Mouse (Mus musculus): ENCODE measurements around the gene Cdh4. TPM values are rescaled to one million over a fixed set of nuclear protein-coding genes. Genes with fewer than 3 reads are reported as not detected.

Gene Cdh4
- total RNA-seq, 2 experiments from 2014 or later, result 19.0 to 31.0 TPM

DNA sequence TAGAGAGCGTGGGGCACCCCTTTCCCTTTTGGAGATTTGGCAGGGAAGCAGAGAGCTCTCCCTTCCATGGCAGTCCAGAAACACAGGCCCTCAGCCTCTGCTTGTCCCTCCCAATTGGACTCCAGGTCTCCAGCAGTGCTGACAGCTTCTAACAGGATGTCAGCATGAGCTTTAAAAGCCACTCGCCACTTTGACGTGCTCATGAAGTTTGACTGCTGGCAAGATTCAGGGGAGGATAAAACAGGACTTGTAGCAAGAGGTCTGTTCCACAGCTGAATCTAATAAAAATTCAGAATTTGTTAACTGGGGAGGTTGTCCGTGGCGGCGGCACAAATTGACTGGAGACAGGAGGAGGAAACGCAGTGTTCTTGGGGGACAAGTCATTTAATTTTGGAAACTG is 358.8 kb downstream of the Cdh4 start:
- intact Hi-C loops (cut with DNase I), result no loop called here
- DNase-seq (ENCODE audit: low spot score in 2 of 2), result no peak

GRCm38 (mm10) chr2:179802411-179802810 is 360.2 kb downstream of the Cdh4 start:
- intact Hi-C loops (cut with DNase I), result no loop called here
- no peak for DNase-seq (ENCODE audit: low spot score in 2 of 2)

DNA sequence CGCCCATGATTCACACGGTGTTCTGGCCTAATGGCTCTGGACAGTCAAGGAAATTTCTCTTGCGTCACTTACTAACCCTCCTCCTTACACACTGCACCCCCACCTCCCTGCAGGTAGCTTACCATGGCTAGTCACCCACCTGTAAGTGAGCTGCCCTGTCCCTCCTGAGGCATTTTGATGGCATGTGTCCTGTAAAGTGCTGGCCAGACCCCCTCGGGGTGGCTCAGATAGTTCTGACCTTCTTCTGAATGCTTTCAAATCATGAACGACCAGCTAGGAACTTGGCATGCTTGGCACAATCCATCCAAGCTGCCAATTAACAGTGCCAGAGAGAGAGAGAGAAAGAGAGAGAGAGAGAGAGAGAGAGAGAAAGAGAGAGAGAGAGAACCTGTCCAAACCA is 368.9 kb downstream of the Cdh4 start:
- intact Hi-C loops (cut with DNase I), result no loop called here
- DNase-seq (ENCODE audit: low spot score in 2 of 2), result no peak

DNA sequence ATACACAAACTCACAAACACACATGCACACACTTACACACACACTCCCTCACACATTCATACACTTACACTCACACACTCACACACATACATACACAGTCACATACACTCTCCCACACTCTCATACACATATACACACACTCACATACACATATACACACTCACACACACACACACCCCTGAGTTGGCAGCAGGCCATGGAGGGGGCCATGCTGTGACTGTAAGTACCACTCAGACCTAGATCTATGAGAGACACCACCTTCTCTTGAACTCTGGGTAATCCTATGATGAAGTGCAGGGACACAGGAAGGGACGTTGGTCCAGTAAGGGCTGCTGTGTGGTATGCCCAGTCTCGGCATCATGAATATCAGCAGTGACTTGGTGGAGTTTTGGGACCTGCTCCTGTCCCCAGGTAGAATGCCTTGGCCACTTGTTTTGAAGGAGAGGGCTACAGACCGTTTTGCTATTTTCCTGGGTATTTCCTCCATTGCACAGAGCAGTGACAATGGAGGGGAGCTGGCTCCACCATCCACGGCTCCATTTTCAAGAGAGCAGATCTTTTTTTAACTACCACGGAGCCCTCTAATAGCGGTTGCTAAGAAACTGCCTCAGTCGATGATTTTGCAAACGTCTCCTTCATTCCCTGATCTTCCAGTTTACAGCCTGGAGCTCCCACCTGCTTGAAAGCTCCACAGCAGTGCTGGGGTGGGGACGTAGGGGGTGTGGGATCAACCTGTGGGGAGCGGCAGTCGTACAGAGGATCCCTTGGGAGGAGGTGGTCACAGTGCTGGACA is 371.0 kb downstream of the Cdh4 start:
- intact Hi-C loops (cut with DNase I), result no loop called here
- DNase-seq (ENCODE audit: low spot score in 2 of 2), result peak in 1 of 2 experiments; percentile 20

DNA sequence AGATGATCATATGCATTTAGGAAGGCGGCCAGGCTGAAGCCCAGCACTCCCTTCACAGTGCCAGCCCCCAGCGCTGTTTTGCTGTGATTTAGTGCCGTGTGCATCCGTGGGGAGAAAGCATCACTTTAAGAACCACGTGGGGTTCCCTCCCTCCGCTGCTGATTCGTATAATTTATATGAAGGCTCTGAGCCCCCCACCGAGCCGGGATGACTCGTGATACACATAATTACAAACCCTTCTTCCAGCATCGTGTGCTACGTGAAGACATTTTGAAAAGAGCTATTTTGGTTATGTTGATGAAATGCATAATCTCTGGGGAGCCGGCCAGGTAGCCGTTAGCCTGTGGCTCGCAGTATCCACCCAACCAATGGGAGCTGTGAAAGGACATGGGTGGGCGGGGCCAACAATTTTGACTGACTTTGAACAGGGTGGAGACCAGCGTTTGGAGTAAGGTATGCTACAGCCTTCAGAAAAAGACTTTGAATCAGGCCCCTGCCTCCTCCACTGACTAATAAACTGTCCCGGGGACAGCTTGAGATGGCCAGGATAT is 382.6 kb downstream of the Cdh4 start:
- intact Hi-C loops (cut with DNase I), result no loop called here
- DNase-seq (ENCODE audit: low spot score in 2 of 2), result peak; percentile 67 to 70

DNA sequence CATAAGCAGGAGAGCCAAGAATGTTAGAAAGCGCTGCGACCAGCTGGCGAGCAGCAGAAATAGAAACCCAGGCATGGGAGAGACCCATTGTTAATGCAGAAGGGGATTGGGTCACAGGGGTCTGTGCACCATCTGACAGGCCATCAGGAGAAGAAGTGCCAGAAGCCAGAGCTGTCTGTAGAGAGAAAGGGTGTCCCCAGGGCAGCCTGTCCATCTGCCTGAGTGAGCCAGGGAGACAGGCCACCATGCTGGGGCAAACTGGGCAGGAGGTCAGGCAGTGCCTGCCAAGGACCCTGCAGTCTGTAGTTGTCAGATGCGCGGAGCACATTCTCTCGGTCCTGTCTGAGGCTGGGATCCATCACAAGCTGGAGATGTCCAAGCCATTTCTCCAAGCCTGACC is 386.7 kb downstream of the Cdh4 start:
- no peak for DNase-seq (ENCODE audit: low spot score in 2 of 2)
- intact Hi-C loops (cut with DNase I), result no loop called here

- DNase-seq (ENCODE audit: low spot score in 2 of 2), result no peak
These were observed 387.7 kb downstream of the Cdh4 start for GRCm38 (mm10) chr2:179829972-179830371.

GRCm38 (mm10) chr2:179834892-179835291 is 392.7 kb downstream of the Cdh4 start:
- intact Hi-C loops (cut with DNase I), result no loop called here
- no peak for DNase-seq (ENCODE audit: low spot score in 2 of 2)

More at GRCm38 (mm10) chr2:179829972-179830371, 387.7 kb downstream of the Cdh4 start:
- intact Hi-C loops (cut with DNase I), result loop anchor here (1.0 kb wide), 1 partner anchor 43 kb away; no protein-coding TSS in a partner anchor

DNA sequence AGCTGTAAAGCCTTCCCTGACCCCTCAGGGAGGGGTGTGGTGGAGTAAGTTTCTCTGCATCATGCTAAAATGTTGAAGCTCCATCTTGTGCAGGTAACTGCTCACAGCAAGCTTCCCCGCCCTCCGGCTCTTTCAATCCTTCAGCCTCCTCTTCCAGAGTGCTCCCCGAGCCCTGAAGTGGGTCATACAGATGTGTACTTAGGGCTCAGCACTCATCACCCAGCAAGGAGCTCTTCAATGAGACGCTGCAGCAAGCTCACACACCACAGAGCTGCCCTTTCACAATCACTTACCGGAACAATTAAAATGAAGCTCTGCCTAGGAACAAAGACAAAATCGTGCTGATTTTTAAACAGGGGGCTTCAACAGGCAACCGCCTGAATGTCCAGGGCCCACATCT is 393.3 kb downstream of the Cdh4 start:
- intact Hi-C loops (cut with DNase I), result no loop called here
- no peak for DNase-seq (ENCODE audit: low spot score in 2 of 2)

DNA sequence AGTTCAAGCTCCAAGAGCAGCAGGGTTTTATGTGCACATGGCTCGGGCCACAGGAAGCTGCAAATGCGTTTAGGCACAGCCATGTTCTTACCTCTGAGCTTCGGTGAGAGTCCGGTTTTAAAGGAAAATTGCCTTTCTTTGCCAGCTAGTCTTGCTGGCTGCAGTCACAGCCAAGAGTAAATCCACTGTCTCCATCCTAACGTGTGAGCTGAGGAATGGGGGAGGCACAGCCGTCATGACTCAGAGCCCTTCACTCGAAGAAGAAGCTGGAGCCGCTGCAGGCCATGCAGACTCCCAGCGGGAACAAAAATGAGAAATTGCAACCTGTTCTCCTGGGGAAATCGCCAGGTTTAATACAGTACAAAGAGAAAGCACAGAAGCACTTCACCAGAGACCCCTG is 395.0 kb downstream of the Cdh4 start:
- intact Hi-C loops (cut with DNase I), result no loop called here
- DNase-seq (ENCODE audit: low spot score in 2 of 2), result peak; percentile 54 to 58

GRCm38 (mm10) chr2:179838036-179838435 is 395.8 kb downstream of the Cdh4 start:
- no peak for DNase-seq (ENCODE audit: low spot score in 2 of 2)
- intact Hi-C loops (cut with DNase I), result no loop called here

- no peak for DNase-seq (ENCODE audit: low spot score in 2 of 2)
- intact Hi-C loops (cut with DNase I), result no loop called here
These were observed 400.6 kb downstream of the Cdh4 start for GRCm38 (mm10) chr2:179842610-179843389.

GRCm38 (mm10) chr2:179849732-179850131 is 407.5 kb downstream of the Cdh4 start:
- DNase-seq (ENCODE audit: low spot score in 2 of 2), result no peak

GRCm38 (mm10) chr2:179852169-179852568 is 409.9 kb downstream of the Cdh4 start:
- no peak for DNase-seq (ENCODE audit: low spot score in 2 of 2)
- intact Hi-C loops (cut with DNase I), result no loop called here

More at GRCm38 (mm10) chr2:179849732-179850131, 407.5 kb downstream of the Cdh4 start:
- intact Hi-C loops (cut with DNase I), result no loop called here

GRCm38 (mm10) chr2:179852862-179853261 is 410.6 kb downstream of the Cdh4 start:
- intact Hi-C loops (cut with DNase I), result no loop called here
- peak; percentile 61 to 63 for DNase-seq (ENCODE audit: low spot score in 2 of 2)

DNA sequence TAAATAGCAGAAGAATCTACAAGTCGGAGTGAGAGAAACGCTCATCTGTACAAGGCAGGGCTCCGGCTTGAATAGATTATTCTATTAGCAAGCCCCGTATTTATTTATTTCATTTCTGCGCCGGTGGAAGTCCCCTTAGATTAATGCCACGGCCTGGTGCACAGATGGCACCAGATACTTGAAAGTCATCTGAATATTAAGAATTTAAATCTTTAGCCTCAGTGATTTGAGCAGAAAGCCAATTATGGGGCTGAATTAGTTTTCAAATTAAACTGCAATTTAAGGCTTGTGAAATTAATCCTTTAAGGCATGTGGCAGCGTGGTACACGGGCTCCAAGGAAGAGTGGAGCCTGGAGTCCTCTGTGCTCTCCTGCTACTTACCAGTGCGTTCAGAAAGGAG is 411.7 kb downstream of the Cdh4 start:
- intact Hi-C loops (cut with DNase I), result no loop called here

GRCm38 (mm10) chr2:179857086-179857485 is 414.9 kb downstream of the Cdh4 start:
- no peak for DNase-seq (ENCODE audit: low spot score in 2 of 2)
- intact Hi-C loops (cut with DNase I), result no loop called here

More for the DNA sequence above, 411.7 kb downstream of the Cdh4 start:
- DNase-seq (ENCODE audit: low spot score in 2 of 2), result no peak

DNA sequence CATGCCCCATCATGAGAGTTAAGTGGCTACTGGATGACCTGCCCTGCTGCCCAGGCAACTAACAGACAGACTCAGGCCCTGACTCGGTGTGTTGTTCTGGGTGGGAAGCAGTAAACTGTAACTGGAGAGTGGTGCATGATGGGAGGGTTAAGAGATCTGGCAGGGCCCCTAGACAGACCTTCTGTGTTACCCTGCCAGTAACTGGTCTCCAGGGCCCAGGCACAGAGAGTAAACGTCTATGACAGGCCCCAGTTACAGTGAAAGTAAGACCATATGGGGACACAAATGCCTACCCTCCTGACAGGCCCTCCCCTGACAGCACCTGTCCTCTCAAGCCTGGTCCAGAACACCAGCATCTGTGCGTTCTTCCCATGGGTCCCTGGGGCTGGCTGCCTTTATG is 420.4 kb downstream of the Cdh4 start:
- intact Hi-C loops (cut with DNase I), result loop anchor here (5.0 to 10.0 kb wide), 2 partner anchors 180 to 288 kb away; no protein-coding TSS in a partner anchor
- no peak for DNase-seq (ENCODE audit: low spot score in 2 of 2)

DNA sequence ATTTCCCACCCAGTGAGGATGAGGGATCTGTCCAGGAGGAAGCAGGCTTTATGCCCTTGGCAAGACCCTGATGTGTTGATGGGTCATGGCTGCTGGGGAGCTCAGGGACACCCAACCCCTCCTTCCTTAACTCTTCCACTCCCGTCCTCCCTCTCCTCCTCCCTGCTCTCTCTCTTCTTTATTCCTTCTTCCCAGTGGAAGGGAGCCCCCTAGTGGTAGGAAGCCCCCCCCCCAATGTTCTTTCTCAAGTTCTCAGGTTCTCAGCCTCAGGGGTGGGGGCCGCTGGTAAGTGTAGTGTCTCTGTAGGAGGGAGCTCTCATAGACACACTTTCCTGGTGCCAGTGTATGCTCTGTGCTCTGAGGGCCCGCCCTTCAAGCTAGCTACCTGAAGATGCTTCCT is 421.0 kb downstream of the Cdh4 start:
- DNase-seq (ENCODE audit: low spot score in 2 of 2), result no peak
- intact Hi-C loops (cut with DNase I), result loop anchor here (5.0 to 10.0 kb wide), 2 partner anchors 181 to 288 kb away; no protein-coding TSS in a partner anchor

DNA sequence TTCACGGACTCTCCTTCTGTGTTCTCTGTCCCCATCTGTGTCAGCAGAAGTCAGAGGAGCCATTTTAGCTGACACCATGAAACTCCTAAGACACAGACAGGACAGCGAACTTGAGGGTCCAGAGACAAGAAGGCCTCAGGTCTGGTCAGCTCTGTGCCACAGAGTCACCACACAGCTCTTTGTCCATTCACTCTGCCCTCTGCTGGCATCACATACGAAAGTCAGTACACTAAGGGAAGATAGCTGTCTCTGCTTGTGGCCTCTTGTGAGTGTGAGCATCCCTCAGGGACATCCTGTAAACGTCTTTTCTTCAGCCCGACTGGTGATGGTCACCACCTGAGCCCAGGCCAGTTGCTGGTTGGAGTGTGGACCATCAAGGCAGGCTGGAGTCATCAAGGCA is 422.9 kb downstream of the Cdh4 start:
- DNase-seq (ENCODE audit: low spot score in 2 of 2), result no peak
- intact Hi-C loops (cut with DNase I), result loop anchor here (10.0 kb wide), 1 partner anchor 290 kb away; no protein-coding TSS in a partner anchor
